Mouse (Mus musculus): ENCODE measurements at regions not wholly inside any gene's neighbourhood (a gene's known extent, or its start where the extent isn't known, plus 50 kb on each side); places are given as distances from the start of the nearest gene placed in this dataset.

GRCm38 (mm10) chr19:23056851-23057707 is 83.9 kb upstream of the Klf9 start:
- TF ChIP-seq POLR2A (IDR thresholded peaks at IDR 0.05; ENCODE audit: insufficient read depth, low read depth, low read length) (no peak), CTCF (IDR thresholded peaks at IDR 0.05; ENCODE audit: insufficient read depth, low read depth, low read length) (no peak)
